Mouse (Mus musculus): ENCODE results near the gene Il17rd. TPM values are rescaled to one million over a fixed set of nuclear protein-coding genes. Genes with fewer than 3 reads are reported as not detected.

The Il17rd gene
- polyA plus RNA-seq, 1 experiment from 2014 or later: 3.9 TPM

- Histone ChIP-seq H3K27me3 (ENCODE audit: insufficient read depth, low read length) (no peaks in the 10 kb centered on the region), H3K27ac (ENCODE audit: low read depth) (no peak overlapping the region), H3K36me3 (ENCODE audit: insufficient read depth) (no peaks in the 10 kb centered on the region), H3K9me3 (ENCODE audit: low read depth, low read length) (no peaks in the 10 kb centered on the region), H3K4me3 (ENCODE audit: low read depth, low read length) (no peak overlapping the region), H3K4me1 (ENCODE audit: insufficient read depth) (0 out of 2 replicates have a peak, but pooled peaks cover 3% of the 10 kb centered on the region), H3K9ac (no peak overlapping the region), H3K4me2 (no peak overlapping the region)
- ATAC-seq (ENCODE audit: insufficient read depth) (no peak), DNase-seq (no peak)
- WGBS: 81% methylated on average over 6 of the region's 6 CpGs
- no peak for TF ChIP-seq CTCF (IDR thresholded peaks at IDR 0.05; ENCODE audit: low read depth)
Measured at GRCm38 (mm10) chr14:27156032-27156431, 117.3 kb downstream of the Il17rd start.

Other genes starting within 250 kb of the Il17rd start
- not detected in 2 replicates for gene Asb14, start 144.4 kb upstream of the Il17rd start, polyA plus RNA-seq (2014; fragmentation: Nextera tagmentation; extraction: Ambion mirVana)
- gene Appl1, start 67.7 kb upstream of the Il17rd start, polyA plus RNA-seq (2014; fragmentation: Nextera tagmentation; extraction: Ambion mirVana): 41.0 and 43.8 TPM in 2 replicates
- not detected in 2 replicates for gene Hesx1, start 44.5 kb upstream of the Il17rd start, polyA plus RNA-seq (2014; fragmentation: Nextera tagmentation; extraction: Ambion mirVana)
- gene Arhgef3, start 76.0 kb downstream of the Il17rd start, polyA plus RNA-seq (2014; fragmentation: Nextera tagmentation; extraction: Ambion mirVana): 8.0 and 9.0 TPM in 2 replicates